Comparison of ENCODE assay signal across 26 mouse cellular contexts in the genomic region with DNA sequence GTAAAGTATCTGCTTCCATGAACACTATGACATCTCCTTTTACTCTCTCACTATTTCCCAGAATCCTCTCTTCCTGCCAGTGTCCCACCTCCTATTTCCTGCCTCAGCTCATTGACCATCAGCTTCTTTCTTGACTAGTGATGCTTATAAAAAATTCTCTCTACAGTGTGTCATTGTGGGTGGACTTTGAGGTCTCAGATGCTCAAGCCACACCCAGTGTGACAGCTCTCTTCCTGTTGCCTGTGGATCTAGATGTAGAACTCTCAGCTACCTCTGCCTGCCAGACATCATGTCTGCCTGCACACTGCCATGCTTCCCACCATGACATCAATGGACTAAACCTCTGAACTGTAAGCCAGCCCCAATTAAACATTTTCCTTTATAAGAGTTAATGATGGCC. TPM values are rescaled to one million over a fixed set of nuclear protein-coding genes. Genes with fewer than 3 reads are reported as not detected.
DNase-seq lines count a peak whose midpoint lies in the region; ATAC-seq and TF ChIP-seq lines count a peak whose summit lies in the region.
"Had no signal": no experiment of that assay in that cellular context is flagged by ENCODE, and none has a peak within 500 bp of the region (broad histone marks: within the 10 kb centered on the region; RNA-seq: fewer than 3 reads in every experiment).

No protein-coding gene starts in this region.

- no peak for TF ChIP-seq EP300 in liver, postnatal 0 days (IDR thresholded peaks at IDR 0.05; ENCODE audit: low read depth)
- no peak for TF ChIP-seq EP300 in MEL (IDR thresholded peaks at IDR 0.05; ENCODE audit: low read depth in 1 of 2, low read length in 2 of 2)

- no peak for TF ChIP-seq RAD21 in MEL (IDR thresholded peaks at IDR 0.05; ENCODE audit: low read depth, low read length)

- DNase-seq in liver, postnatal 0 days: no peak
- DNase-seq in liver (no peak), MEL (ENCODE audit: low read depth, low spot score) (no peak)
- no peak for DNase-seq in heart, adult 18-20 months
- DNase-seq: adrenal gland, adult 8-10 months; adrenal gland, postnatal 14 days; adrenal gland, postnatal 36 days; B cell, adult 2 months; cerebellum, adult 11-12 months; cerebellum, adult 2 months; cerebellum, adult 9-10 months; cerebellum, postnatal 10 days; cerebellum, postnatal 25 days; forebrain, postnatal 0 days had no signal

- H3K4me1 ChIP-seq in liver, postnatal 0 days (ENCODE audit: insufficient read depth): peaks cover 9% of the 10 kb centered on the region
- peaks cover 17 to 21% of the 10 kb centered on the region in 2 experiments for H3K4me1 ChIP-seq in MEL (ENCODE audit: control insufficient read depth in 1 of 2, insufficient read depth in 2 of 2, low read length in 2 of 2)
- H3K4me1 ChIP-seq: embryonic facial prominence, embryonic 10.5 days; embryonic facial prominence, embryonic 12.5 days; forebrain, embryonic 13.5 days; forebrain, embryonic 15.5 days had no signal

- no peak overlapping the region for H3K27ac ChIP-seq in liver, postnatal 0 days (ENCODE audit: low read depth)
- no peak overlapping the region for H3K27ac ChIP-seq in MEL (ENCODE audit: control insufficient read depth, low read depth, low read length)
- H3K27ac ChIP-seq: embryonic facial prominence, embryonic 10.5 days; embryonic facial prominence, embryonic 12.5 days; forebrain, embryonic 13.5 days; forebrain, embryonic 15.5 days had no signal

- no peak overlapping the region for H3K4me2 ChIP-seq in liver, postnatal 0 days (ENCODE audit: low read depth, low read length)
- H3K4me2 ChIP-seq: embryonic facial prominence, embryonic 12.5 days; forebrain, embryonic 13.5 days; forebrain, embryonic 15.5 days had no signal

- no peaks in the 10 kb centered on the region for H3K79me2 ChIP-seq in MEL (ENCODE audit: control insufficient read depth, insufficient read depth, low read length, poor library complexity)

- H3K36me3 ChIP-seq in liver, postnatal 0 days (replicated peaks; ENCODE audit: insufficient read depth, low read length): no peaks in the 10 kb centered on the region
- H3K36me3 ChIP-seq in MEL (ENCODE audit: control insufficient read depth in 1 of 2, insufficient read depth in 2 of 2, low read length in 2 of 2): peaks cover 0 to 16% of the 10 kb centered on the region in 2 experiments; a peak in 2 of 4 replicates
- H3K36me3 ChIP-seq: embryonic facial prominence, embryonic 10.5 days; embryonic facial prominence, embryonic 12.5 days; forebrain, embryonic 15.5 days; G1E had no signal

- H3K4me3 ChIP-seq in liver, postnatal 0 days (ENCODE audit: low read depth, low read length): no peak overlapping the region
- no peak overlapping the region for H3K4me3 ChIP-seq in MEL (ENCODE audit: control insufficient read depth in 1 of 2, insufficient read depth in 1 of 2, low read depth in 2 of 2, low read length in 2 of 2)
- H3K4me3 ChIP-seq: embryonic facial prominence, embryonic 10.5 days; embryonic facial prominence, embryonic 12.5 days; forebrain, embryonic 13.5 days; forebrain, embryonic 15.5 days had no signal

- peak; percentile 50; the same call in 1 of the 2 replicates for ATAC-seq in liver, postnatal 0 days
- ATAC-seq in activated CD4-positive, CD25-positive, alpha-beta regulatory T cell, adult 4 months: no peak
- ATAC-seq: CD4-positive, CD25-positive, alpha-beta regulatory T cell, adult 4 months; forebrain, embryonic 13.5 days; forebrain, embryonic 15.5 days; forebrain, postnatal 0 days had no signal

- TF ChIP-seq POLR2A in MEL (IDR thresholded peaks at IDR 0.05; ENCODE audit: control insufficient read depth in 1 of 2, insufficient read depth in 1 of 2, low read depth in 1 of 2, low read length in 2 of 2, poor library complexity in 1 of 2): no peak

- no peak for TF ChIP-seq CTCF in liver, postnatal 0 days (IDR thresholded peaks at IDR 0.05; ENCODE audit: low read depth)
- TF ChIP-seq CTCF in MEL (IDR thresholded peaks at IDR 0.05 in 2 of 3, conservative IDR thresholded peaks at IDR 0.05 in 1 of 3; ENCODE audit: control insufficient read depth in 1 of 3, insufficient read depth in 1 of 3, low read depth in 2 of 3, low read length in 3 of 3, poor library complexity in 1 of 3, severe bottlenecking in 1 of 3): no peak

- no peak overlapping the region for H3K9ac ChIP-seq in liver, postnatal 0 days (replicated peaks)
- H3K9ac ChIP-seq in MEL (ENCODE audit: control insufficient read depth, low read depth, low read length, poor library complexity, severe bottlenecking): no peak overlapping the region
- H3K9ac ChIP-seq: embryonic facial prominence, embryonic 12.5 days; forebrain, embryonic 13.5 days; forebrain, embryonic 15.5 days; forebrain, postnatal 0 days had no signal

- H3K9me3 ChIP-seq in liver, postnatal 0 days (ENCODE audit: low read length): no peaks in the 10 kb centered on the region
- no peaks in the 10 kb centered on the region for H3K9me3 ChIP-seq in MEL (replicated peaks; ENCODE audit: insufficient read depth, low read length)
- H3K9me3 ChIP-seq: embryonic facial prominence, embryonic 10.5 days; embryonic facial prominence, embryonic 12.5 days; forebrain, embryonic 13.5 days; forebrain, embryonic 15.5 days; G1E had no signal

- H3K27me3 ChIP-seq in liver, postnatal 0 days (ENCODE audit: insufficient read depth, low read length): no peaks in the 10 kb centered on the region
- H3K27me3 ChIP-seq in MEL (ENCODE audit: control insufficient read depth in 1 of 2, insufficient read depth in 2 of 2, low read length in 2 of 2): no peaks in the 10 kb centered on the region
- H3K27me3 ChIP-seq: CH12.LX; embryonic facial prominence, embryonic 12.5 days; forebrain, embryonic 13.5 days; forebrain, embryonic 15.5 days had no signal

TF ChIP-seq in MEL, 35 proteins besides CTCF, POLR2A, EP300 and RAD21:
- no peak for TF ChIP-seq BHLHE40 (IDR thresholded peaks at IDR 0.05; ENCODE audit: borderline replicate concordance, low read depth, low read length)
- peak; percentile 27; the same call in 1 of the 2 replicates for TF ChIP-seq ZNF384 (IDR thresholded peaks at IDR 0.05; ENCODE audit: low read depth, low read length)
- TF ChIP-seq ZC3H11A (IDR thresholded peaks at IDR 0.05; ENCODE audit: low read depth, low read length): no peak

RNA-seq across cellular contexts. Expression of gene Ffar2, which starts 13.7 kb away (rescaled TPM):
- 1.6 and 2.1 TPM in 2 replicates for polyA plus RNA-seq in liver, postnatal 0 days (2015; fragmentation: Nextera tagmentation; extraction: Ambion mirVana)
- not detected in 2 replicates for total RNA-seq in MEL (2012; rRNA removed)
- under 1 TPM in 1 of 2 experiments, not detected in 1; 0.04 TPM for polyA plus RNA-seq in MEL (2012; ENCODE audit: insufficient read depth in 1 of 2, insufficient read length in 2 of 2, low read depth in 1 of 2, low replicate concordance in 2 of 2, missing spikeins in 1 of 2)
- under 1 TPM; 0.23 to 0.35 TPM for total RNA-seq in heart, adult 18-20 months (2021)
- under 1 TPM; 0.22 to 0.68 TPM for polyA plus RNA-seq in activated CD4-positive, CD25-positive, alpha-beta regulatory T cell, adult 4 months (2017; shearing (Covaris generic))
- total RNA-seq: forebrain, postnatal 0 days had no signal
- polyA plus RNA-seq: embryonic facial prominence, embryonic 10.5 days; embryonic facial prominence, embryonic 12.5 days; forebrain, embryonic 11.5 days; forebrain, embryonic 13.5 days had no signal

RNA-seq across cellular contexts. Expression of gene Ffar3, which starts 18.7 kb away (rescaled TPM):
- not detected in 2 replicates for polyA plus RNA-seq in liver, postnatal 0 days (2015; fragmentation: Nextera tagmentation; extraction: Ambion mirVana)
- not detected in 2 replicates for total RNA-seq in MEL (2012; rRNA removed)
- not detected for polyA plus RNA-seq in MEL (2012; ENCODE audit: insufficient read depth in 1 of 2, insufficient read length in 2 of 2, low read depth in 1 of 2, low replicate concordance in 2 of 2, missing spikeins in 1 of 2)
- total RNA-seq in heart, adult 18-20 months (2021): not detected
- polyA plus RNA-seq in activated CD4-positive, CD25-positive, alpha-beta regulatory T cell, adult 4 months (2017; shearing (Covaris generic)): not detected
- total RNA-seq: CH12.LX; forebrain, postnatal 0 days; G1E had no signal
- polyA plus RNA-seq: CD4-positive, CD25-positive, alpha-beta regulatory T cell, adult 4 months; cerebellum, adult 2 months; embryonic facial prominence, embryonic 10.5 days; embryonic facial prominence, embryonic 14.5 days; forebrain, embryonic 11.5 days; forebrain, embryonic 13.5 days; forebrain, embryonic 15.5 days; forebrain, postnatal 0 days; G1E had no signal

RNA-seq across cellular contexts. Expression of gene Ffar1, which starts 24.1 kb away (rescaled TPM):
- 0.06 TPM in 1 of 2 replicates, not detected in the other for polyA plus RNA-seq in liver, postnatal 0 days (2015; fragmentation: Nextera tagmentation; extraction: Ambion mirVana)
- not detected in 2 replicates for total RNA-seq in MEL (2012; rRNA removed)
- polyA plus RNA-seq in MEL (2012; ENCODE audit: insufficient read depth in 1 of 2, insufficient read length in 2 of 2, low read depth in 1 of 2, low replicate concordance in 2 of 2, missing spikeins in 1 of 2): not detected
- total RNA-seq in heart, adult 18-20 months (2021): under 1 TPM in 1 of 2 experiments, not detected in 1; 0.13 TPM
- under 1 TPM; 0.19 to 0.28 TPM for polyA plus RNA-seq in activated CD4-positive, CD25-positive, alpha-beta regulatory T cell, adult 4 months (2017; shearing (Covaris generic))
- total RNA-seq: adrenal gland, adult 18-20 months; adrenal gland, adult 8-10 months; adrenal gland, postnatal 14 days; adrenal gland, postnatal 36 days; forebrain, postnatal 0 days had no signal
- polyA plus RNA-seq: cerebellum, adult 2 months; embryonic facial prominence, embryonic 10.5 days; embryonic facial prominence, embryonic 12.5 days; embryonic facial prominence, embryonic 14.5 days; forebrain, embryonic 11.5 days; forebrain, embryonic 13.5 days; forebrain, embryonic 15.5 days; forebrain, postnatal 0 days; G1E had no signal

RNA-seq across cellular contexts. Expression of gene Cd22, which starts 42.9 kb away (rescaled TPM):
- 1.5 and 2.2 TPM in 2 replicates for polyA plus RNA-seq in liver, postnatal 0 days (2015; fragmentation: Nextera tagmentation; extraction: Ambion mirVana)
- not detected in 2 replicates for total RNA-seq in MEL (2012; rRNA removed)
- under 1 TPM in 1 of 2 experiments, not detected in 1; 0.07 TPM for polyA plus RNA-seq in MEL (2012; ENCODE audit: insufficient read depth in 1 of 2, insufficient read length in 2 of 2, low read depth in 1 of 2, low replicate concordance in 2 of 2, missing spikeins in 1 of 2)
- 1 to 10 TPM in 1 of 2 experiments, under 1 TPM in 1; 0.35 to 6.6 TPM for total RNA-seq in heart, adult 18-20 months (2021)
- polyA plus RNA-seq in activated CD4-positive, CD25-positive, alpha-beta regulatory T cell, adult 4 months (2017; shearing (Covaris generic)): 1 to 10 TPM; 4.5 to 9.3 TPM
- total RNA-seq: forebrain, postnatal 0 days had no signal
- polyA plus RNA-seq: forebrain, embryonic 11.5 days; forebrain, embryonic 13.5 days; forebrain, embryonic 15.5 days; forebrain, postnatal 0 days; G1E had no signal

RNA-seq across cellular contexts. Expression of gene Krtdap, which starts 49.6 kb away (rescaled TPM):
- not detected in 2 replicates for polyA plus RNA-seq in liver, postnatal 0 days (2015; fragmentation: Nextera tagmentation; extraction: Ambion mirVana)
- total RNA-seq in MEL (2012; rRNA removed): not detected in 2 replicates
- not detected for polyA plus RNA-seq in MEL (2012; ENCODE audit: insufficient read depth in 1 of 2, insufficient read length in 2 of 2, low read depth in 1 of 2, low replicate concordance in 2 of 2, missing spikeins in 1 of 2)
- not detected for total RNA-seq in heart, adult 18-20 months (2021)
- polyA plus RNA-seq in activated CD4-positive, CD25-positive, alpha-beta regulatory T cell, adult 4 months (2017; shearing (Covaris generic)): not detected
- total RNA-seq: adrenal gland, adult 8-10 months; CH12.LX; forebrain, postnatal 0 days; G1E had no signal
- polyA plus RNA-seq: CD4-positive, CD25-positive, alpha-beta regulatory T cell, adult 4 months; cerebellum, adult 2 months; cortical plate, adult 2 months; embryonic facial prominence, embryonic 10.5 days; forebrain, embryonic 11.5 days; forebrain, embryonic 13.5 days; G1E had no signal
